Mouse (Mus musculus): ENCODE data around the gene Prmt7.

The Prmt7 gene

GRCm38 (mm10) chr8:106259579-106260255 is 49.0 kb downstream of the Prmt7 start:
- Histone ChIP-seq H3K36me3 (ENCODE audit: control insufficient read depth, insufficient read depth, low read length, poor library complexity, severe bottlenecking) (no peaks in the 10 kb centered on the region), H3K27me3 (ENCODE audit: control insufficient read depth, insufficient read depth, low read length, poor library complexity, severe bottlenecking) (no peaks in the 10 kb centered on the region)
- DNase-seq (ENCODE audit: low read depth, low spot score): no peak

GRCm38 (mm10) chr8:106260894-106261293 is 50.2 kb downstream of the Prmt7 start:
- no peaks in the 10 kb centered on the region for H3K27me3 ChIP-seq (ENCODE audit: control insufficient read depth, insufficient read depth, low read length, poor library complexity, severe bottlenecking)
- no peak for DNase-seq (ENCODE audit: low read depth, low spot score)

GRCm38 (mm10) chr8:106262343-106262742 is 51.6 kb downstream of the Prmt7 start:
- Histone ChIP-seq H3K36me3 (ENCODE audit: control insufficient read depth, insufficient read depth, low read length, poor library complexity, severe bottlenecking) (no peaks in the 10 kb centered on the region), H3K27me3 (ENCODE audit: control insufficient read depth, insufficient read depth, low read length, poor library complexity, severe bottlenecking) (no peaks in the 10 kb centered on the region)

More at GRCm38 (mm10) chr8:106260894-106261293, 50.2 kb downstream of the Prmt7 start:
- H3K36me3 ChIP-seq (ENCODE audit: control insufficient read depth, insufficient read depth, low read length, poor library complexity, severe bottlenecking): no peaks in the 10 kb centered on the region

GRCm38 (mm10) chr8:106263928-106264327 is 53.2 kb downstream of the Prmt7 start:
- Histone ChIP-seq H3K27me3 (ENCODE audit: control insufficient read depth, insufficient read depth, low read length, poor library complexity, severe bottlenecking) (no peaks in the 10 kb centered on the region), H3K36me3 (ENCODE audit: control insufficient read depth, insufficient read depth, low read length, poor library complexity, severe bottlenecking) (no peaks in the 10 kb centered on the region)
- no peak for DNase-seq (ENCODE audit: low read depth, low spot score)

More at GRCm38 (mm10) chr8:106262343-106262742, 51.6 kb downstream of the Prmt7 start:
- DNase-seq (ENCODE audit: low read depth, low spot score): no peak

GRCm38 (mm10) chr8:106265398-106265797 is 54.7 kb downstream of the Prmt7 start:
- Histone ChIP-seq H3K27me3 (ENCODE audit: control insufficient read depth, insufficient read depth, low read length, poor library complexity, severe bottlenecking) (no peaks in the 10 kb centered on the region), H3K36me3 (ENCODE audit: control insufficient read depth, insufficient read depth, low read length, poor library complexity, severe bottlenecking) (no peaks in the 10 kb centered on the region)
- no peak for DNase-seq (ENCODE audit: low read depth, low spot score)

- DNase-seq (ENCODE audit: low read depth, low spot score): no peak
- H3K36me3 ChIP-seq (ENCODE audit: control insufficient read depth, insufficient read depth, low read length, poor library complexity, severe bottlenecking): no peaks in the 10 kb centered on the region
- no peaks in the 10 kb centered on the region for H3K27me3 ChIP-seq (ENCODE audit: control insufficient read depth, insufficient read depth, low read length, poor library complexity, severe bottlenecking)
These were observed 58.1 kb downstream of the Prmt7 start for GRCm38 (mm10) chr8:106268710-106269346.

GRCm38 (mm10) chr8:106270804-106271203 is 60.1 kb downstream of the Prmt7 start:
- DNase-seq (ENCODE audit: low read depth, low spot score): no peak
- Histone ChIP-seq H3K36me3 (ENCODE audit: control insufficient read depth, insufficient read depth, low read length, poor library complexity, severe bottlenecking) (no peaks in the 10 kb centered on the region), H3K27me3 (ENCODE audit: control insufficient read depth, insufficient read depth, low read length, poor library complexity, severe bottlenecking) (no peaks in the 10 kb centered on the region)

GRCm38 (mm10) chr8:106271378-106271777 is 60.6 kb downstream of the Prmt7 start:
- Histone ChIP-seq H3K27me3 (ENCODE audit: control insufficient read depth, insufficient read depth, low read length, poor library complexity, severe bottlenecking) (no peaks in the 10 kb centered on the region), H3K36me3 (ENCODE audit: control insufficient read depth, insufficient read depth, low read length, poor library complexity, severe bottlenecking) (no peaks in the 10 kb centered on the region)
- DNase-seq (ENCODE audit: low read depth, low spot score): no peak

GRCm38 (mm10) chr8:106273468-106273867 is 62.7 kb downstream of the Prmt7 start:
- H3K27me3 ChIP-seq (ENCODE audit: control insufficient read depth, insufficient read depth, low read length, poor library complexity, severe bottlenecking): no peaks in the 10 kb centered on the region
- no peak for DNase-seq (ENCODE audit: low read depth, low spot score)

GRCm38 (mm10) chr8:106276709-106277317 is 66.1 kb downstream of the Prmt7 start:
- H3K36me3 ChIP-seq (ENCODE audit: control insufficient read depth, insufficient read depth, low read length, poor library complexity, severe bottlenecking): no peaks in the 10 kb centered on the region
- no peaks in the 10 kb centered on the region for H3K27me3 ChIP-seq (ENCODE audit: control insufficient read depth, insufficient read depth, low read length, poor library complexity, severe bottlenecking)
- no peak for DNase-seq (ENCODE audit: low read depth, low spot score)

More at GRCm38 (mm10) chr8:106273468-106273867, 62.7 kb downstream of the Prmt7 start:
- H3K36me3 ChIP-seq (ENCODE audit: control insufficient read depth, insufficient read depth, low read length, poor library complexity, severe bottlenecking): no peaks in the 10 kb centered on the region

GRCm38 (mm10) chr8:106278367-106279042 is 67.8 kb downstream of the Prmt7 start:
- no peak for DNase-seq (ENCODE audit: low read depth, low spot score)
- no peaks in the 10 kb centered on the region for H3K27me3 ChIP-seq (ENCODE audit: control insufficient read depth, insufficient read depth, low read length, poor library complexity, severe bottlenecking)
- no peaks in the 10 kb centered on the region for H3K36me3 ChIP-seq (ENCODE audit: control insufficient read depth, insufficient read depth, low read length, poor library complexity, severe bottlenecking)

- DNase-seq (ENCODE audit: low read depth, low spot score): no peak
- no peaks in the 10 kb centered on the region for H3K27me3 ChIP-seq (ENCODE audit: control insufficient read depth, insufficient read depth, low read length, poor library complexity, severe bottlenecking)
- no peaks in the 10 kb centered on the region for H3K36me3 ChIP-seq (ENCODE audit: control insufficient read depth, insufficient read depth, low read length, poor library complexity, severe bottlenecking)
These were observed 69.4 kb downstream of the Prmt7 start for GRCm38 (mm10) chr8:106280154-106280553.

- DNase-seq (ENCODE audit: low read depth, low spot score): no peak
- H3K36me3 ChIP-seq (ENCODE audit: control insufficient read depth, insufficient read depth, low read length, poor library complexity, severe bottlenecking): no peaks in the 10 kb centered on the region
- H3K27me3 ChIP-seq (ENCODE audit: control insufficient read depth, insufficient read depth, low read length, poor library complexity, severe bottlenecking): no peaks in the 10 kb centered on the region
These were observed 70.1 kb downstream of the Prmt7 start for GRCm38 (mm10) chr8:106280844-106281243.

GRCm38 (mm10) chr8:106287445-106287844 is 76.7 kb downstream of the Prmt7 start:
- H3K36me3 ChIP-seq (ENCODE audit: control insufficient read depth, insufficient read depth, low read length, poor library complexity, severe bottlenecking): no peaks in the 10 kb centered on the region
- no peak for DNase-seq (ENCODE audit: low read depth, low spot score)
- H3K27me3 ChIP-seq (ENCODE audit: control insufficient read depth, insufficient read depth, low read length, poor library complexity, severe bottlenecking): no peaks in the 10 kb centered on the region

- DNase-seq (ENCODE audit: low read depth, low spot score): no peak
- no peaks in the 10 kb centered on the region for H3K27me3 ChIP-seq (ENCODE audit: control insufficient read depth, insufficient read depth, low read length, poor library complexity, severe bottlenecking)
- H3K36me3 ChIP-seq (ENCODE audit: control insufficient read depth, insufficient read depth, low read length, poor library complexity, severe bottlenecking): no peaks in the 10 kb centered on the region
These were observed 78.0 kb downstream of the Prmt7 start for GRCm38 (mm10) chr8:106288732-106289131.

Data from splenic B cell, adult 2 months (primary cell).